Mouse (Mus musculus) brain, embryonic 14.5 days (tissue): ENCODE results near the gene Stim1.

Experiments
- CTCF ChIP-seq: fragments of 200-500 bp; IDR thresholded peaks from 2 replicates; pipeline ENCODE4 v1.5.1; 2012; ENCODE audit warnings: inconsistent platforms, mild to moderate bottlenecking, moderate library complexity, borderline replicate concordance; ENCODE audit not compliant: insufficient read depth, insufficient read length; ENCODE audit errors: extremely low read depth
- POLR2A ChIP-seq: fragments of 200-500 bp; IDR thresholded peaks from 2 replicates; pipeline ENCODE4 v1.6.1; 2012; ENCODE audit warnings: mild to moderate bottlenecking, inconsistent platforms, borderline replicate concordance; ENCODE audit not compliant: poor library complexity, insufficient read depth, insufficient read length, severe bottlenecking; ENCODE audit errors: extremely low read depth

DNA sequence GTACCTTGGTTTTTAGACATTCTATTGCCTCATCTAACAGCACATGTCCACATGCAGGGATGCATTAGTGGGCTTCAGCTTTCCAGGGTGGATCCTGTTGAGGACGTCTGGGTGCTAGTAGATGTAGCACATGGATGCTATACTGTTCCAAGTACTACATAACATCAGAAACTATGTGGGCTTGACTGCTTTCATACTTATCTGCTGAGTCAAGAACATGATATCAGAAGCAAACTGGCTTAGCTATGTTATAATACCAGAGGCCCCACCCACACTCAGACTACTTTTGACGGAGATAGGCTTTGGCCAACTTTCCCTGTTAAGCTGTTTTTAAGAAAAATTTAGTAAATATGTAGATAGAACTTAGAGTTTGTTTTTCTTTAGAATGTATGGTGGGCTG lies 176.7 kb downstream of the Stim1 start:
- TF ChIP-seq CTCF: no peak
- TF ChIP-seq POLR2A: no peak
